Mouse (Mus musculus) limb, embryonic 15.5 days (tissue): ENCODE results near the gene Col26a1. TPM values are rescaled to one million over a fixed set of nuclear protein-coding genes. Genes with fewer than 3 reads are reported as not detected.

ENCODE experiments used
- ATAC-seq: fragments of 200-750 bp; cut with Nextera tagmentation; 2 replicates; pipeline ENCODE4 v1.8.0; 2017; ENCODE audit warnings: low read depth, moderate TSS enrichment; ENCODE audit not compliant: insufficient number of reproducible peaks, low FRiP score, low TSS enrichment
- H3K27ac ChIP-seq: fragments of 300-500 bp; sonication (generic); 2 replicates; pipeline ENCODE4 v1.5.1; 2015; ENCODE audit warnings: moderate library complexity, mild to moderate bottlenecking, inconsistent platforms
- H3K27me3 ChIP-seq: fragments of 300-500 bp; sonication (generic); 2 replicates; pipeline ENCODE4 v1.6.1; 2015; ENCODE audit warnings: inconsistent platforms
- H3K36me3 ChIP-seq: fragments of 300-500 bp; sonication (generic); 2 replicates; pipeline ENCODE4 v1.6.1; 2015; ENCODE audit warnings: inconsistent platforms
- H3K4me1 ChIP-seq: fragments of 300-500 bp; sonication (generic); 2 replicates; pipeline ENCODE4 v1.6.1; 2015; ENCODE audit warnings: inconsistent platforms
- H3K4me2 ChIP-seq: fragments of 300-500 bp; sonication (generic); 2 replicates; pipeline ENCODE4 v1.6.1; 2015; ENCODE audit warnings: mild to moderate bottlenecking, inconsistent platforms
- H3K4me3 ChIP-seq: fragments of 300-500 bp; sonication (generic); 2 replicates; pipeline ENCODE4 v1.5.1; 2015; ENCODE audit warnings: mild to moderate bottlenecking, inconsistent platforms
- H3K9ac ChIP-seq: fragments of 300-500 bp; sonication (generic); 2 replicates; pipeline ENCODE4 v1.6.1; 2015; ENCODE audit warnings: inconsistent platforms
- H3K9me3 ChIP-seq: fragments of 300-500 bp; sonication (generic); 2 replicates; pipeline ENCODE4 v1.6.1; 2016; ENCODE audit warnings: inconsistent platforms
- WGBS: fragments of 180-500 bp; shearing (Covaris S2); methylation state at CpG from one replicate; pipeline ENCODE4 v1.1.7; 2015; 5-methylcytosine and 5-hydroxymethylcytosine counted together
- polyA plus RNA-seq: library from polyadenylated mRNA; unstranded; fragments of >200 nt; fragmentation: Nextera tagmentation; extraction: Ambion mirVana; gene quantifications from 2 replicates; pipeline ENCODE4 v1.2.1, GENCODE M21; 2015

The Col26a1 gene
- polyA plus RNA-seq, 1 experiment from 2014 or later: 115 TPM

- no peak overlapping the region for H3K9ac ChIP-seq
- H3K9me3 ChIP-seq: no peaks in the 10 kb centered on the region
- 25% methylated on average over 10 of the region's 10 CpGs for WGBS
- H3K4me1 ChIP-seq: peaks cover 32% of the 10 kb centered on the region
- no peak overlapping the region for H3K4me2 ChIP-seq
- no peaks in the 10 kb centered on the region for H3K36me3 ChIP-seq
- peaks cover 6% of the 10 kb centered on the region; the same call in 1 of the 2 replicates for H3K27me3 ChIP-seq
- no peak for ATAC-seq
- no peak overlapping the region for H3K27ac ChIP-seq
- H3K4me3 ChIP-seq: no peak overlapping the region
Observed at GRCm38 (mm10) chr5:136716696-136717572, 166.1 kb downstream of the Col26a1 start.

GRCm38 (mm10) chr5:136714879-136715278, 168.1 kb downstream of the Col26a1 start:
- no peak for ATAC-seq

GRCm38 (mm10) chr5:136714232-136714875, 168.7 kb downstream of the Col26a1 start:
- 21% methylated on average over 32 of the region's 32 CpGs for WGBS
- H3K9ac ChIP-seq: no peak overlapping the region
- peak overlapping the region; percentile 50; the same call in 1 of the 2 replicates for H3K27ac ChIP-seq

More at GRCm38 (mm10) chr5:136714879-136715278, 168.1 kb downstream of the Col26a1 start:
- H3K36me3 ChIP-seq: no peaks in the 10 kb centered on the region
- H3K27me3 ChIP-seq: peaks cover 6% of the 10 kb centered on the region; the same call in 1 of the 2 replicates
- 24% methylated on average over 11 of the region's 11 CpGs for WGBS
- no peaks in the 10 kb centered on the region for H3K9me3 ChIP-seq
- H3K4me2 ChIP-seq: peak overlapping the region; percentile 36
- H3K9ac ChIP-seq: no peak overlapping the region
- peaks cover 27% of the 10 kb centered on the region for H3K4me1 ChIP-seq
- H3K27ac ChIP-seq: no peak overlapping the region
- peak overlapping the region; percentile 9; the same call in 1 of the 2 replicates for H3K4me3 ChIP-seq

GRCm38 (mm10) chr5:136710742-136711141, 172.3 kb downstream of the Col26a1 start:
- no peak for ATAC-seq
- H3K4me2 ChIP-seq: no peak overlapping the region
- H3K9ac ChIP-seq: no peak overlapping the region
- H3K4me1 ChIP-seq: peaks cover 16% of the 10 kb centered on the region
- 34% methylated on average over 4 of the region's 4 CpGs for WGBS
- no peak overlapping the region for H3K27ac ChIP-seq
- H3K36me3 ChIP-seq: no peaks in the 10 kb centered on the region
- no peaks in the 10 kb centered on the region for H3K9me3 ChIP-seq
- peaks cover 9% of the 10 kb centered on the region for H3K27me3 ChIP-seq
- no peak overlapping the region for H3K4me3 ChIP-seq

More at GRCm38 (mm10) chr5:136714232-136714875, 168.7 kb downstream of the Col26a1 start:
- Histone ChIP-seq H3K9me3 (no peaks in the 10 kb centered on the region), H3K4me1 (peaks cover 27% of the 10 kb centered on the region), H3K4me3 (peak overlapping the region; percentile 9; the same call in 1 of the 2 replicates), H3K27me3 (peaks cover 6% of the 10 kb centered on the region; the same call in 1 of the 2 replicates), H3K4me2 (peak overlapping the region; percentile 36), H3K36me3 (no peaks in the 10 kb centered on the region)
- no peak for ATAC-seq

GRCm38 (mm10) chr5:136708116-136708515, 174.9 kb downstream of the Col26a1 start:
- no peak overlapping the region for H3K4me2 ChIP-seq
- WGBS: 76% methylated on average over 12 of the region's 12 CpGs
- H3K9me3 ChIP-seq: no peaks in the 10 kb centered on the region
- no peak overlapping the region for H3K4me3 ChIP-seq
- H3K27me3 ChIP-seq: peaks cover 2% of the 10 kb centered on the region; the same call in 1 of the 2 replicates
- no peaks in the 10 kb centered on the region for H3K36me3 ChIP-seq
- no peak overlapping the region for H3K27ac ChIP-seq
- no peak for ATAC-seq
- H3K9ac ChIP-seq: no peak overlapping the region
- peaks cover 10% of the 10 kb centered on the region for H3K4me1 ChIP-seq

- Histone ChIP-seq H3K4me3 (no peak overlapping the region), H3K4me2 (no peak overlapping the region), H3K27me3 (peaks cover 2% of the 10 kb centered on the region; the same call in 1 of the 2 replicates), H3K9ac (no peak overlapping the region), H3K9me3 (no peaks in the 10 kb centered on the region), H3K36me3 (no peaks in the 10 kb centered on the region), H3K4me1 (peaks cover 10% of the 10 kb centered on the region), H3K27ac (no peak overlapping the region)
- ATAC-seq: no peak
- WGBS: 2% methylated on average over 9 of the region's 9 CpGs
Observed at GRCm38 (mm10) chr5:136706803-136707202, 176.2 kb downstream of the Col26a1 start.

GRCm38 (mm10) chr5:136705532-136705931, 177.5 kb downstream of the Col26a1 start:
- ATAC-seq: no peak
- H3K4me3 ChIP-seq: no peak overlapping the region
- H3K27me3 ChIP-seq: peaks cover 2% of the 10 kb centered on the region; the same call in 1 of the 2 replicates
- H3K9ac ChIP-seq: no peak overlapping the region
- no peak overlapping the region for H3K27ac ChIP-seq
- H3K4me2 ChIP-seq: no peak overlapping the region
- over 99% methylated on average over 3 of the region's 3 CpGs for WGBS
- H3K4me1 ChIP-seq: peaks cover 10% of the 10 kb centered on the region
- no peaks in the 10 kb centered on the region for H3K36me3 ChIP-seq
- no peaks in the 10 kb centered on the region for H3K9me3 ChIP-seq

- H3K4me3 ChIP-seq: no peak overlapping the region
- peaks cover 10% of the 10 kb centered on the region for H3K4me1 ChIP-seq
- H3K9me3 ChIP-seq: no peaks in the 10 kb centered on the region
- 48% methylated on average over 8 of the region's 8 CpGs for WGBS
- no peak for ATAC-seq
- no peak overlapping the region for H3K9ac ChIP-seq
- peak overlapping the region; percentile 30; the same call in 1 of the 2 replicates for H3K27ac ChIP-seq
- H3K36me3 ChIP-seq: no peaks in the 10 kb centered on the region
- H3K27me3 ChIP-seq: peaks cover 2% of the 10 kb centered on the region; the same call in 1 of the 2 replicates
- no peak overlapping the region for H3K4me2 ChIP-seq
Observed at GRCm38 (mm10) chr5:136704151-136704550, 178.9 kb downstream of the Col26a1 start.

- Histone ChIP-seq H3K36me3 (no peaks in the 10 kb centered on the region), H3K27me3 (peaks cover 2% of the 10 kb centered on the region; the same call in 1 of the 2 replicates), H3K4me1 (peaks cover 10% of the 10 kb centered on the region), H3K9ac (no peak overlapping the region), H3K4me2 (no peak overlapping the region), H3K4me3 (no peak overlapping the region), H3K9me3 (no peaks in the 10 kb centered on the region), H3K27ac (no peak overlapping the region)
- no peak for ATAC-seq
- 28% methylated on average over 3 of the region's 3 CpGs for WGBS
Observed at GRCm38 (mm10) chr5:136703751-136704150, 179.3 kb downstream of the Col26a1 start.

GRCm38 (mm10) chr5:136702159-136702725, 180.8 kb downstream of the Col26a1 start:
- Histone ChIP-seq H3K36me3 (no peaks in the 10 kb centered on the region), H3K27me3 (no peaks in the 10 kb centered on the region), H3K4me1 (peaks cover 10% of the 10 kb centered on the region), H3K9ac (no peak overlapping the region), H3K4me3 (no peak overlapping the region), H3K9me3 (no peaks in the 10 kb centered on the region), H3K27ac (no peak overlapping the region), H3K4me2 (no peak overlapping the region)
- WGBS: 65% methylated on average over 3 of the region's 3 CpGs
- no peak for ATAC-seq

- Histone ChIP-seq H3K36me3 (no peaks in the 10 kb centered on the region), H3K27ac (no peak overlapping the region), H3K9ac (no peak overlapping the region), H3K4me2 (no peak overlapping the region), H3K27me3 (peaks cover 2% of the 10 kb centered on the region; the same call in 1 of the 2 replicates), H3K4me1 (no peaks in the 10 kb centered on the region), H3K4me3 (no peak overlapping the region), H3K9me3 (no peaks in the 10 kb centered on the region)
- no peak for ATAC-seq
- 78% methylated on average over 9 of the region's 9 CpGs for WGBS
Observed at GRCm38 (mm10) chr5:136697618-136698017, 185.4 kb downstream of the Col26a1 start.
